Mouse (Mus musculus): Measurements from ENCODE around the gene Bex1.

Bex1 gene

DNA sequence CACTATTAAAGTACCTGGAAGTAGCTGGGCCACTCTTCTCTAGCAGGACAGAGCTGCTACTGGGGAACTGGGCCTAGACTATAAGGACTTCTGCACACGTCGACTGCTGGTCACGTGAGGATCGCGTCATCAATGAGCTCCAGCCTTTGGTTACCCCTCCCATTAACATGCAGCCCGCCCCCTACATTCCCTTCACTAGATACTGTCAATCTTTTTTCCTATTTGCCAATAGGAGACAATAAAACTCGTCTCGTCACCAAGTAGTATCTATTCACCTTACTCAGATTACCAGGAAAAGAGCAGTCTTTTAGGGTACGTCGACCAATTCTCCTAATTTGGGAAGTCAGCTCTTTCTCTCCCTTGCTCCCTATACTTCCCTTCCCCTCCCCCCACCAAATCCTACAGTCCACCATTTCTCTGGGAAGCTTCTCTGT is 43.2 kb downstream of the Bex1 start, which contains the start of gene Tceal8:
Gene Tceal8, minus strand, starts transcription at position 225 of the 434 bp plus-strand sequence.
- DNase-seq (ENCODE audit: low read depth, low spot score): peak; percentile 89

GRCm38 (mm10) chrX:136171189-136172117 is 43.9 kb downstream of the Bex1 start:
- DNase-seq (ENCODE audit: low read depth, low spot score): peak; percentile 57

GRCm38 (mm10) chrX:136170625-136171024 is 44.7 kb downstream of the Bex1 start:
- no peak for DNase-seq (ENCODE audit: low read depth, low spot score)

Data from brain, embryonic 18.5 days (tissue).